Mouse (Mus musculus): ENCODE data around the gene Gkn3.

The Gkn3 gene

DNA sequence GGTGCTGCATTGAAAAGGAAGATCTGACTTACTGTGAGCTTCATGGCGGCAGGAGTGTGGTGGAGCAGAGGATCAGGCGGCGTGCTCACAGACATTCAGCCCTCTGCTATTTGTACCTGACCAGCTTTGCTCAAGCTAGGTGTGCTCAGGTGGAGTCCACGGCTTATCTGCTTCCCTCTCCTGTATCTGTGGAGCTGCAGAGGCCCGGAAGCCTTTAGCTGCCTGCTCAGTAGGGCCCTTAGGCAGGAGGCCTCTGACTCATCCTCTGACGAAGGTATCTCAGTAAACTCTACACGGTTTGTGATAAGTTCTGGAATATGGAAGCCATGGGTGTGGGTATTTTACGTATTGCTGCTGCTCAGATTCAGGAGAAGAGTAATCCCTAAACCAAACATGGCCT is 37.9 kb downstream of the Gkn3 start, which contains the start of gene Gkn1:
Gkn1 (minus strand) TSS at position 114 of the 400 bp plus-strand sequence.
- DNase-seq: no peak

DNA sequence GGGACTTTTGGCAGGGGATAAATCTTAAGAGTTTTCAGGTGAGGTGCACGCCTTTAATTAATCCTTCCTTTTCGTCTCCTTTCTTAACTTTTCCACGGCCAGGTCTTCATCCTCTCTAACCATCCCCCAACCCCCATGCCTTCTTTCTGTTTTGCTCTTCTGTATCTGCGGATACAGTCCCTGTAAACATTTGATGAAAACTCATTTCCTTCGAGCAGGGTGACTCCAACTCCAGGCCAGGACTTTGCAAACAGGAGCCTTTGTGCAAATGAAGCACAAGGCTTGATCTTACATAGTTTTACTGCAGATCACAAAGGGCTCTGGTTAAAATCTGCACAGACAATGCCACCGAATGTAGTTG is 52.8 kb downstream of the Gkn3 start:
- no peak for DNase-seq

DNA sequence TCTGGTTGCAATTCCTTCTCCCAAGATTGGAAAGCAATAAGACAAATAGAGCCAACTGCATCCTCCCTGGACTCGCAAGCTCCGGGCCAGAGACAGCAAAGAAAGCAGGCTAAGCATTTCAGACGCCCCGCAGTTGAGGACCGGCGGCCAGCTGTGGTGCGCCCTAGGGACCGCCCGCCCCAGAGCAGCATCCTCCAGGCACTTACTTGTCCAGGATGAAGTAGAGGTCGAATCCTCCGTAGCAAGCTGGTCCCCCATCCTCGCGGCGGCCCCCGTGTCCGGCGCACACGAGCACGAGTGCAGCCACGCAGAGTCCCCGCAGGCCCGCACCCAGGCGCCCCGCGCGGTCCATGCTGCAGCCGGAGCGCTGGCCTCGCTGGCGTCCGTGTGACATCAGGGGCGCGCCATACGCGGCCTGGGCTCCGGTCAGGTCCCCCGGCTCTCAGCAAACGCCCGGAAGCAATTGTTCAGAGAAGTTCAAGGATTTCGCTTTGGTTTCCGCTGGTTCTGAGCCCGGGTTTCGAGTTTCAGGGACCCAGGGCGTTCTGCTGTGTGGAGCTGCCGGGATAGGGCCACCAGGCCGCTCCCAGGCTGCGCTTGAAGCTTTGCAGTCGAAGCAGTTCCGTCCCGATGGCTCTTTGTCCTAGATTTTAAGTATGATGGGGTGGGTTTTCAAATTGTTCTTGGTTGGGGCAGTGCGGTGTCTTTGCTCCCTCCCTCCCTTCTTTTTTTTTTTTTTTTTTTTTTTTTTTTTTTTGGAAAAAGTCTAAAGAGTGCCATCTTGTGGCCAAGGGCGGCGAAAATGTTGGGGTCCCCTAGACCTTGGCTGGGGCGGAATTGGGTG is 53.4 kb downstream of the Gkn3 start, which contains the start of gene Antxr1:
Antxr1 (minus strand) TSS at position 731 of the 844 bp plus-strand sequence.
- DNase-seq: peak; percentile 49

DNA sequence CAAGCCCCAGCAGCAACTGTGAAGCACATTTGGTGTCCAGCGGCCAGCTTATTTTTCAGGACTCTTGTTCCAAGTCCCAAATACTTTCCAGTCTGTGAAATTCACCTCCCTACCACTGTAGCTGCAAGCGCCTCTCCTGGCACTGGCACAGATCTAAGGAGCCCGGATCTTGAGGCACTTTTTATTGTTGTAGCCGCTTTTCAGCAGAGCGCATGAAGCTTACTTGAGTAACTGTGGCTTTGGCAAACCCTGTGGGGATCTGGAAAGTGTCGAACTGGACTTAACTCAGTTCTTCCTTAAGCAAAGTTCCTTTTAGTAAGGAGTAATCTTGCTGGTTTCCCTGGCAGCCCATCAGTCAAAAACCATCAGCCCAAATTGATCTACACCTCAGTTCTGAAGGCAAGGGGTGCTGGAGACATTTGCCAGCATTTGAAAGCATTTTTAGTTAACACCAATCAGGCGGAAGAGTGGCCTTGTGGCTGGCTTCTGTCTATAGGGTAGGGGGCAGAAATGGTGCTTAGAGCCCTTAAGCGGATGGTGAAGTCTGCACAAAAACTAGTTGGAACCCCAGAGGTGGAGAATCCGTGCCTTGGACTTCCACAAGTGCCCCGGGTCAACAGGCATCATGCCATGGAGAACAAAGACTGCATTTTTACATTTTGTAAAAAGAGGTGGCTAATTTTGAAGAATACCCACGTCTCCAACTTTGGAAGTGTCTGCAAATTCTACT is 54.2 kb downstream of the Gkn3 start:
- DNase-seq: no peak

Measured in thymus, postnatal 25 days (tissue).